Mouse (Mus musculus): ENCODE results near the gene Epha2. TPM values are rescaled to one million over a fixed set of nuclear protein-coding genes. Genes with fewer than 3 reads are reported as not detected.

Epha2 gene
- total and polyA plus RNA-seq, 2 experiments from 2014 or later: 0.39 to 1.4 TPM

- WGBS: 88% methylated on average over 6 of the region's 6 CpGs
- DNase-seq (no peak), ATAC-seq (no peak)
Measured at GRCm38 (mm10) chr4:141279783-141280182, 21.3 kb upstream of the Epha2 start.

GRCm38 (mm10) chr4:141280471-141280870 lies 20.6 kb upstream of the Epha2 start:
- H3K4me3 ChIP-seq (ENCODE audit: low read depth, low read length): no peak overlapping the region
- H3K9me3 ChIP-seq (ENCODE audit: low read length): no peaks in the 10 kb centered on the region
- TF ChIP-seq CTCF (IDR thresholded peaks at IDR 0.05; ENCODE audit: low read depth): no peak
- no peak overlapping the region for H3K27ac ChIP-seq (ENCODE audit: low read depth, low read length)
- H3K4me2 ChIP-seq (ENCODE audit: low read depth): no peak overlapping the region
- no peaks in the 10 kb centered on the region for H3K27me3 ChIP-seq (ENCODE audit: insufficient read depth, low read length)
- WGBS: 97% methylated on average over 1 of the region's 1 CpGs
- no peak overlapping the region for H3K9ac ChIP-seq
- ATAC-seq (no peak), DNase-seq (no peak)
- H3K36me3 ChIP-seq (ENCODE audit: insufficient read depth): no peaks in the 10 kb centered on the region
- no peaks in the 10 kb centered on the region for H3K4me1 ChIP-seq (ENCODE audit: insufficient read depth)

More at GRCm38 (mm10) chr4:141279783-141280182, 21.3 kb upstream of the Epha2 start:
- TF ChIP-seq CTCF (IDR thresholded peaks at IDR 0.05; ENCODE audit: low read depth): no peak
- Histone ChIP-seq H3K4me3 (ENCODE audit: low read depth, low read length) (no peak overlapping the region), H3K4me2 (ENCODE audit: low read depth) (no peak overlapping the region), H3K27ac (ENCODE audit: low read depth, low read length) (no peak overlapping the region), H3K27me3 (ENCODE audit: insufficient read depth, low read length) (no peaks in the 10 kb centered on the region), H3K36me3 (ENCODE audit: insufficient read depth) (no peaks in the 10 kb centered on the region), H3K9me3 (ENCODE audit: low read length) (no peaks in the 10 kb centered on the region), H3K4me1 (ENCODE audit: insufficient read depth) (no peaks in the 10 kb centered on the region), H3K9ac (no peak overlapping the region)

GRCm38 (mm10) chr4:141281153-141281552 lies 19.9 kb upstream of the Epha2 start:
- H3K9ac ChIP-seq: no peak overlapping the region
- H3K9me3 ChIP-seq (ENCODE audit: low read length): no peaks in the 10 kb centered on the region
- DNase-seq (no peak), ATAC-seq (no peak)
- no peaks in the 10 kb centered on the region for H3K36me3 ChIP-seq (ENCODE audit: insufficient read depth)
- H3K4me2 ChIP-seq (ENCODE audit: low read depth): no peak overlapping the region
- no peaks in the 10 kb centered on the region; the same call in 1 of the 2 replicates for H3K27me3 ChIP-seq (ENCODE audit: insufficient read depth, low read length)
- no peak for TF ChIP-seq CTCF (IDR thresholded peaks at IDR 0.05; ENCODE audit: low read depth)
- no peak overlapping the region for H3K27ac ChIP-seq (ENCODE audit: low read depth, low read length)
- WGBS: 57% methylated on average over 6 of the region's 6 CpGs
- H3K4me1 ChIP-seq (ENCODE audit: insufficient read depth): no peaks in the 10 kb centered on the region
- no peak overlapping the region for H3K4me3 ChIP-seq (ENCODE audit: low read depth, low read length)

GRCm38 (mm10) chr4:141281578-141281977 lies 19.5 kb upstream of the Epha2 start:
- no peaks in the 10 kb centered on the region for H3K9me3 ChIP-seq (ENCODE audit: low read length)
- no peaks in the 10 kb centered on the region; the same call in 1 of the 2 replicates for H3K27me3 ChIP-seq (ENCODE audit: insufficient read depth, low read length)
- H3K4me3 ChIP-seq (ENCODE audit: low read depth, low read length): no peak overlapping the region
- H3K9ac ChIP-seq: no peak overlapping the region
- H3K27ac ChIP-seq (ENCODE audit: low read depth, low read length): no peak overlapping the region
- no peaks in the 10 kb centered on the region for H3K36me3 ChIP-seq (ENCODE audit: insufficient read depth)
- H3K4me2 ChIP-seq (ENCODE audit: low read depth): no peak overlapping the region
- DNase-seq: no peak
- TF ChIP-seq CTCF (IDR thresholded peaks at IDR 0.05; ENCODE audit: low read depth): no peak
- ATAC-seq: no peak
- no peaks in the 10 kb centered on the region for H3K4me1 ChIP-seq (ENCODE audit: insufficient read depth)
- 79% methylated on average over 1 of the region's 1 CpGs for WGBS

- Histone ChIP-seq H3K27me3 (ENCODE audit: insufficient read depth, low read length) (no peaks in the 10 kb centered on the region; the same call in 1 of the 2 replicates), H3K9ac (no peak overlapping the region), H3K36me3 (ENCODE audit: insufficient read depth) (no peaks in the 10 kb centered on the region), H3K4me3 (ENCODE audit: low read depth, low read length) (no peak overlapping the region), H3K9me3 (ENCODE audit: low read length) (no peaks in the 10 kb centered on the region), H3K4me2 (ENCODE audit: low read depth) (no peak overlapping the region), H3K27ac (ENCODE audit: low read depth, low read length) (no peak overlapping the region), H3K4me1 (ENCODE audit: insufficient read depth) (no peaks in the 10 kb centered on the region)
- DNase-seq: no peak
- WGBS: 62% methylated on average over 3 of the region's 3 CpGs
- no peak for ATAC-seq
- TF ChIP-seq CTCF (IDR thresholded peaks at IDR 0.05; ENCODE audit: low read depth): no peak
Measured at GRCm38 (mm10) chr4:141282087-141282486, 19.0 kb upstream of the Epha2 start.

GRCm38 (mm10) chr4:141282623-141283022 lies 18.4 kb upstream of the Epha2 start:
- no peaks in the 10 kb centered on the region for H3K36me3 ChIP-seq (ENCODE audit: insufficient read depth)
- no peak for TF ChIP-seq CTCF (IDR thresholded peaks at IDR 0.05; ENCODE audit: low read depth)
- 61% methylated on average over 5 of the region's 5 CpGs for WGBS

GRCm38 (mm10) chr4:141283176-141283878 lies 17.7 kb upstream of the Epha2 start:
- no peak overlapping the region for H3K4me3 ChIP-seq (ENCODE audit: low read depth, low read length)
- no peaks in the 10 kb centered on the region for H3K36me3 ChIP-seq (ENCODE audit: insufficient read depth)
- 62% methylated on average over 12 of the region's 12 CpGs for WGBS
- TF ChIP-seq CTCF (IDR thresholded peaks at IDR 0.05; ENCODE audit: low read depth): no peak
- H3K27me3 ChIP-seq (ENCODE audit: insufficient read depth, low read length): peaks cover 3% of the 10 kb centered on the region; the same call in 1 of the 2 replicates
- H3K4me2 ChIP-seq (ENCODE audit: low read depth): no peak overlapping the region
- H3K9ac ChIP-seq: no peak overlapping the region
- H3K27ac ChIP-seq (ENCODE audit: low read depth, low read length): no peak overlapping the region
- ATAC-seq (no peak), DNase-seq (no peak)
- no peaks in the 10 kb centered on the region for H3K9me3 ChIP-seq (ENCODE audit: low read length)
- no peaks in the 10 kb centered on the region for H3K4me1 ChIP-seq (ENCODE audit: insufficient read depth)

More at GRCm38 (mm10) chr4:141282623-141283022, 18.4 kb upstream of the Epha2 start:
- no peak overlapping the region for H3K4me3 ChIP-seq (ENCODE audit: low read depth, low read length)
- H3K4me2 ChIP-seq (ENCODE audit: low read depth): no peak overlapping the region
- no peaks in the 10 kb centered on the region for H3K4me1 ChIP-seq (ENCODE audit: insufficient read depth)
- no peaks in the 10 kb centered on the region for H3K9me3 ChIP-seq (ENCODE audit: low read length)
- no peak overlapping the region for H3K27ac ChIP-seq (ENCODE audit: low read depth, low read length)
- ATAC-seq (no peak), DNase-seq (no peak)
- H3K9ac ChIP-seq: no peak overlapping the region
- no peaks in the 10 kb centered on the region; the same call in 1 of the 2 replicates for H3K27me3 ChIP-seq (ENCODE audit: insufficient read depth, low read length)

Data from forebrain, postnatal 0 days (tissue).